Mouse (Mus musculus): ENCODE data around the gene Gm9945.

The Gm9945 gene

GRCm38 (mm10) chr11:53493243-53493955, 13.4 kb downstream of the Gm9945 start:
- no peak for DNase-seq (ENCODE audit: low spot score)

DNA sequence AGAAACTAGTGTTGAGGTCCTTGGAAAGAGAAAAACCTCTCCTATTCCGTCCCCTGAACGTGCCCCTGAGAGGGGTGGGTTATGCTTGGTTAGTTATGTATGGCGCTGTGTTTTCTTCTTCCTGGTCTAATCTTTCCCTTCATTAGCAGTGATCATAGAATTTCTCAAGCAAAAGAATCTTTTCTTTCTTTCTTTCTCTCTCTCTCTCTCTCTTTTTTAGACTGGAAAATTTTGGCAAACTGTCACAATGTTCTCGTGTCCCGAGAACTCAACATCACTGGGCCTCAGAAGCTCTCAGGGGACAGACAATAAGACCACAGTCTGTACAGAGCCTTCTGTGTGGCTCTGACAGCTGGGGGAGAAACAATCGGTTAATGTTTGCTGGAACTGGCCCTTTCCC, 15.5 kb downstream of the Gm9945 start:
- no peak for DNase-seq (ENCODE audit: low spot score)

DNA sequence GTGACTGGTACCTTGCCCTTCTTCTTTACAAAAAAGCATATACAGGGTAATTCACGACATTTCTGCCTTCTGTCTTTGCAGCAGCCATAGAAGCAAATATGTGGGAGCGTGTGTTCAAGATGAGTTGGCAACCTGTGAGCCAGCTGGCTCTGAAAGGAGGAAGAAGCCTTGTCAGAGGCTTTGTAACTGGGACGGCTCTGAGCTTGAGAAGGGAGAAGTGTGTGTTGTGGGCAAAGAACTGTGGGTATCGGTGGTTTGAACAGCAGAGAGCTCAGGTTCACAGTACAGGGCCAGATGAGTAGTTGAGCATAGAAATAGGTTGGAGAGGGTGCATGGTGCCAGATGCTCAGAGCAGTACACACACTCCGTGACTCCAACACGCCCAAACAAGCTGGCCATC, 17.0 kb downstream of the Gm9945 start:
- no peak for DNase-seq (ENCODE audit: low spot score)

- DNase-seq (ENCODE audit: low spot score) = no peak
These were observed 20.6 kb downstream of the Gm9945 start for GRCm38 (mm10) chr11:53500569-53500968.

- no peak for DNase-seq (ENCODE audit: low spot score)
These were observed 22.2 kb downstream of the Gm9945 start for GRCm38 (mm10) chr11:53502039-53502765.

GRCm38 (mm10) chr11:53503738-53504137, 23.8 kb downstream of the Gm9945 start:
- no peak for DNase-seq (ENCODE audit: low spot score)

DNA sequence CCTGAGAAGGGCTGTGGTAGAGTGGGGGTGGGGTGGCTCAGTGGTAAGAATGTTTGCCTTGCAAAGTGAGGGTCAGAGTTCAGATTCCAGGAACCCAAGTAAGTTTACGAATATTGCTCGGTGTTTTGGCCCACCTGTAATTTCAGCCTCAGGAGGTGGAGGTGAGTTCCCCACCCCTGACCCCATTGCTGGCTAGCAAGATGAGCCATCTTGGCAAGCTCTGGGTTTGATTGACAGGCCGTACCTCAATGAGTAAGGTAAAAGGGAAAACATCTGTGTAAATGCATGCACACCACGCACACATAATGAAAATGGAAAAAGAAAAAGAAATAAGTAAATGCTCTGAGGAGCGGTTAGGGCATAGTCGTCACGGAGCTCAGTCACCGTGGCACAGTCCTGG, 24.4 kb downstream of the Gm9945 start:
- DNase-seq (ENCODE audit: low spot score) = no peak

- DNase-seq (ENCODE audit: low spot score) = no peak
These were observed 25.2 kb downstream of the Gm9945 start for GRCm38 (mm10) chr11:53505026-53505663.

DNA sequence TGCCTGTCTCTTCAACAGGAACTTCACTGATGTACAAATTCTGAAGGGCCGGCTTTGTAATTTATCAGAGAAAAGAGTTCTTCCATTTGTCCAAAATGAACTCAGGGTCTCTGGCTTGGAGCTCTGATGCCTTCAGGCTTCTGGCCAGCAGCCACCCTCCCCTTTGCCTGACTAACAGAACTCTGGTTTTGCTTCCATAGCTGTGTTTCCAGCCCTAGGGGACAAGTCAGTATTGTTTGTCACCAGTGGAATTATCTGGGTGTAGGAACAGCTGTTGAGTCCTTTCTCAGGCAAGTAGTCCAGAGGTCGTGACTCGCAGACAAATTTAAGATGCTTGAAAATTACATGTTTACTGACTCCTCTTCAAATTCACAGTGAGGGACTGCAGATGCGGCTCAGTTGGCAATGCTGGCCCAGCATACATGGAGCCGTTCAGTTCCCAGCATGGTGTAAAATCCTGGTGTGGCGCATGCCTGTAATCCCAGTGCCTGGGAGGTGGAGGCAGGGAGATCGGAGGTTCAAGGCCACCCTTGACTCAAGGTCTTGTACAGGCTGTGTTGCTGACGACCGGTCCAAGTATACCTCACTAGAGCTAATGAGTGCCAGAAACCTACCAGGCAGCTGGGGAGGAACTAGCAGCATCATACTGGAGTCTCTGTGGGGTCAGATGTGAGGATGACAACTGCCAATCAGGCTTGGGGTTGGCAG, 27.3 kb downstream of the Gm9945 start:
- DNase-seq (ENCODE audit: low spot score) = no peak

DNA sequence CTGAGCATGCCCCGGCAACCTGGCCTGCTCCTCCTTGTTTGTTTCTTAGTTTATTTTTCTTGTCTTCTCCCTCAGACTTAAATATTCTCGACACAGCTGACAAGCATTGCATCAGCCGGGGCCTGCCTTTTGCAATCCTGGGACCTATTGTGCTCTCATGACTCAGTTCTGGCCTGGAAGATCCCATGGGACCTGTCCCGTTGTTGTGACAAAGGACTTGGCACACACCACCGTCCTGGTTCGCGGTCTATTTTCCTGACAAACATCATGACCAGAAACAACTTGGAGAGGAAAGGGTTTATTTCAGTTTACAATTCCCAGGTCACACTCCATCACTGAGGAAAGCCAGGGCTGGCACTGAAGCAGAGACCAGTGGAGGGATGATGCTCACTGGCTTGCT, 28.2 kb downstream of the Gm9945 start:
- no peak for DNase-seq (ENCODE audit: low spot score)

DNA sequence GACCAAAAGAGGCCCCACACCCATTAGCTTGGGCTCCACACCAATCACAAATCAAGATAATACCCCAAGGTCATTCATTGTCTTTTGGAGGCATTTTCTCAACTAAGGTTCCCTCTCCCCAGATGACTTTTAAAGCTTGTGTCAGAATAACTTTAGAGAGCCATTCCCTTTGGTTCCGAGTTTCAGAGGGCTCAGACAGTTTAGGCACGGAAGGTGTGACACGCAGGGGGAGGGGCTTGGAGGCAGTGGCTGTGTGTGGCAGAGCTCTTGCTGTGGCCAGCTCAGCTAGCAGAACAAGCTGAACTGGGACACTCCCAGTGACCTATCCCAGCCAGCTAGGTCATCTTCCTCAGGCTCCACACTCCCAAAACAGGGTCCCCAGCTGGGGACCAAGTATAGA, 28.6 kb downstream of the Gm9945 start:
- DNase-seq (ENCODE audit: low spot score) = no peak

DNA sequence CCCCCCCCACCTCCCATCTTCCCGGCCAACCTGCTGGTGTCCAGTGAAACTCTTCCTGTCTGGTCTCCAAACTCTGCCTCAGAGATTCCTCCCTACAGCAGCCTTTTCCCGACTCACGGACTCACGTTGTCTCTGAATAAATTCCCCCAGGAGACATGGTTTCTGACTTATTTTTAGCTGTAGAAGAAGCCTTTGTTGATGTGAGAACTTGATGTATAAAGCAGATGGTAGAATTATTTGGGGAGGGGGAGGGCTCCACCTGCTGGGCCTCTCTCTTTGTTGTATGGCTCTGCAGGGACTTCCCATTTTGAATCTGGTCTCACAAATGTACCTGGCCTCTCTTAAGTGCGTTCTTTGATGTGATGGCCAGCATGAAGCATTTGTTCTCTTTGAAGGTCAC, 30.4 kb downstream of the Gm9945 start:
- no peak for DNase-seq (ENCODE audit: low spot score)

- peak; percentile 61 for DNase-seq (ENCODE audit: low spot score)
These were observed 37.0 kb downstream of the Gm9945 start for GRCm38 (mm10) chr11:53516775-53517627.

DNA sequence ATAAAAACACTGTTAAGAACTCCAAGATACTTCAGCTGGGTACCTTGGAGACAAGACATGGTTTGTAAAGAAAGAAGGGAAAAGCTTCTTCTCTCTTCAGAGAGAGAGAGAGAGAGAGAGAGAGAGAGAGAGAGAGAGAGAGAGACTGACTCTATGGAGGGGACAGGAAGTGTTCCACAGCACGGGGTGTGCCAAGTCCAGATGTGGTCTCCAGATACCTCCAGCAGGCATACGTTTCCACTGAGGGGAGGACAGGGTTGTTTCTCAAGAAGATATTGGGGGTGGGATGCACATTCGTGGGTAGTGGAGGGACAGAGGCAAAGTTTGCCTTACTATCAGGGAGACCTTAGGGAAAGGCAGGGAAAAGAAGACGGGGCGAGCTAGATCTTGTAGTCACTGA, 38.8 kb downstream of the Gm9945 start:
- peak; percentile 10 for DNase-seq (ENCODE audit: low spot score)

DNA sequence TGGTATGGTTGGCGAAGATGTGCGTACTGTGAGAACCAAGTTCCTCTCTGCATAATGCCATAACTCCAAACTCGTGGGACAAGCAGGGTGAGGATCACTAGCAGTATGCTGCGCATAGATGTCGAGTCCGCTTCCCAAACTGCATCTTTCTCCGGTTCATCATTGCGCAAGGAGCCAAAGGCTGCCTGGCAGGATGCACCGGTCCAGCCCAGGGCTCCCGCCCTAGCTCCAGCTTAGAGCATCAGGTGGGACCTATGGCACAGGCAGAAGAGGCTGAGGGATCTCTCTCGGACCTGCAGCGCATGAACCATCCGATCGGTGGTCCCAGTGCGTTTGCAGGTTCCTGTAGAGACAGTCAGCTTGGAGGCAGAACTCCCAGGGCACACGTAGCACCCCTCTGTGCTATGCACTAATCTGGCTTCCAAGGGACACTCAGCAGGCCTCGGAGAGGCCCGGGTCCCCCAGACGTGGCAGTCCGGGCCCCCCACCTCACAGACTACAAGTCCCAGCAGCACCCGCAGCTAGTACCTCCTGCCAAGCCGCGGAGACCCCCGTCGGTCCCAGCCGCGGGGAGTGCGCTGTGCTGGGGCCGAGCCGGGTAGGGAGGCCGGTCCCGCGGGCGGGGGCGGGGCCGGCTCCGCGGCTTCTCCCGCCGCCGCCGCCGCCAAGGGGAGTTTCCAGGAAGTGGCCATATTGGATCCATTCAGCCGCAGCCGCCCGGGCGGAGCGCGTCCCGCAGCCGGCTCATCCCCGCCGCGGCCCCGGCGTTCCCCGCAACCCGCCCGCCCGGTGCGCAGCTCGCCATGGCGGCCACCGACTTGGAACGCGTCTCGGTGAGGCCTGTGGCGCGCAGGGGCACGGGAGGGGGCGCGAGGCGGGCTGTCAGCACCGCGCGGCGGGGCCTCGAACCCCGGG, 39.5 kb downstream of the Gm9945 start, which contains the start of gene Sept8:
Gene Sept8, plus strand, starts transcription at position 51 of the 915 bp plus-strand sequence.
- DNase-seq (ENCODE audit: low spot score) = peak; percentile 35

DNA sequence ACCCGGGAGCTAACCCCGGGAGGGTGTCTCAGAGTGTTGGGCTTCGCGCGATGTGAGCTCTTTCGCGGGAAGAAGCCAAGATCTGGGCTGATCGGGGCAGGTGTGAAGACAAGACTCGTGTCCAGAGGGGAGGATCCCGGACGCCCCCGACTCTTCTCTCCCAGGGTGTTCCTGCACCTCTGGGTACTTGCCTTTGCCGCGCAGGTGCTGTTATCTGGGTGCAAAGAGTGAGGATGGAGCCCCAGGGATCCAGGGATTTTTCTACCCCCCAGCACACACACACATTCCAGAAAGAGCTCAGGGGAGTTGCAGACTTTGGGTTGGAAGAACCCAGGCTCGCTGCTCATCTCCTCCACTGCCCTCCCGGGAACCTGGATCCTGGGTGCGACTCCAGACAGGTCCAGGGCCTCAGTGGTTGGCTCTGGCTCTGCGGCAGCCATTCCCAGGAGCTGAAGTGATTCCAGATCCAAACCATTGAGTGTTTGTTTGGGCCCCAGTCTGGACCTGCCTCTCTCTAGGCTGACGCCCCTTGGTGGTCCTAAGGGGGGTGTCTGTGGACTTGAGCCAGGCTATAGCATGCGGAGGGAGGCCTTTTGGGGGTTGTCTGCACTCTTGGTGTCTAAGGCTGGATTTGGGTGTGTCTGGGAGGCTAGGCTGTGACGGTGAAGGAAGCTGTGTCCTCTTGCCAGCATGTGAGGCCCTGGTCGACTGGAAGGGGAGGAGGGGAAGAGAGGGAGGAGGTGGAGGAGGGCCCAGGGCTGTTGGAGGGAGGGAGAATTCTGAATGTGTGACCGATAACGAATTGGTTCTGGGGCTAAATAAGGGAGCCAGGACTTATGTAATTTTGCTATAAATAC, 40.4 kb downstream of the Gm9945 start:
- peak; percentile 8 for DNase-seq (ENCODE audit: low spot score)

GRCm38 (mm10) chr11:53521120-53521820, 41.3 kb downstream of the Gm9945 start:
- no peak for DNase-seq (ENCODE audit: low spot score)

DNA sequence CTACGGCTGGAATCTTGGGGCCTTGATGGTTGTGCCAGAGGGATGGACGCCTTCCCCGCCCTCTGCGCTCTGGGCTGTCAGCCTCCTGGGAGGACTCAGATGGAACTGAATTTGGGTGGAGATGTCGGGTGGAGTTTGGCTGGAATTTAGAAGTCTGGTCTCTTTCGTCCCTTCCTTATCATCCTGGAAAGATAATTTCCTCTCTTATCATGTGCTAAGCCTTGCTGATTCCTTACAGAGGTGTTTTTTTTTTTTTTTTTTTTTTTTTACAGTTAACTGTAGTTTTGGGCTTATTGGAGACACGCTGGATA, 41.8 kb downstream of the Gm9945 start:
- DNase-seq (ENCODE audit: low spot score) = no peak

- DNase-seq (ENCODE audit: low spot score) = no peak
These were observed 42.4 kb downstream of the Gm9945 start for GRCm38 (mm10) chr11:53522362-53522761.
